Mouse (Mus musculus) lung, postnatal 36 days (tissue): ENCODE data around the gene Jade1.

Experiments used
- DNase-seq: peaks from one replicate; pipeline ENCODE4 v3.0.0; 2022; ENCODE audit warnings: mixed read lengths

Jade1 gene

DNA sequence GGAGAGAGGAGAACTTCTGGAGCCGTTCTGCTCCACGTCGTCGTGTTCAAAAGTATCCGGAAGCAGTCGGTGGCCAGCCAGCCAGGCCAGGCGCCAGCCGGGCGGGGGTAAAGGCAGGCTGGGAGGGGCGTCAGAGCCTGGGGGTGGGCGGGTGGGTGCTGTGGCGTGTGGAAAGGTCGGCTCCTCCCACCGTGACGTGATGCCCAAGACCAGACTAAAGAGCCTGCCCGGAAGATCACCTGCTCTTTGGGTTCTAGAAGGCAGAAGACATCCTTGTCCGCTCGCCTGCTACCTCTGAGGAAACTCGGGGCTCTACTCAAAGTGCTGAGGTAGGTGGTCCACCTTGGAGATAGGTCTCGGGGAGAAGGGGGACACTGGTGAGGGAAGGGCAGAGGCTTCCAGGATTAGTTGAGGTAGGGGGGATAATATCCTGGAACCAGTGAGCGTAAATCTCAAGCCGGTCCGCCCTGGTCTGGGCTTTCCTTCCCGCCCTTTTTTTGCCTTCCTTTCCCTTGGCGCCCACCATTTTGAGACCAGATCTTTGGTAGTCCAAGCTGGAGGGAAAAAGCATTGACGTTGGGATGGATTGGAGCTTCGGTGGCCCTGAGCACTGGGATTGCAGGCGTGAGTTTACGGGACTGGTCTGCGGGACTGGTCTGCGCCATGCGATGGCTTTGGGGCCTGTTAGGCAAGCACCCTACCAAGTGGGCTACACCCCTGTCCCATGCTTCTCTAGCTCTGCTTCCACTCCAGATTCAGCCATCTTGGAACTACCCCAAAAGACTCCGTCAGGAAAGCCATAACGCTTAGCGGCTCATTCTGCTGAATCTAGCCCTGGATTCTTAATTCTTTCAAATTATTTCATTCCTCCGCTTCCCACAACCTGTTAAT lies at the start of gene Jade1:
TSS of gene Jade1 (plus strand) at position 241 of the 891 bp plus-strand sequence.
- no peak for DNase-seq

DNA sequence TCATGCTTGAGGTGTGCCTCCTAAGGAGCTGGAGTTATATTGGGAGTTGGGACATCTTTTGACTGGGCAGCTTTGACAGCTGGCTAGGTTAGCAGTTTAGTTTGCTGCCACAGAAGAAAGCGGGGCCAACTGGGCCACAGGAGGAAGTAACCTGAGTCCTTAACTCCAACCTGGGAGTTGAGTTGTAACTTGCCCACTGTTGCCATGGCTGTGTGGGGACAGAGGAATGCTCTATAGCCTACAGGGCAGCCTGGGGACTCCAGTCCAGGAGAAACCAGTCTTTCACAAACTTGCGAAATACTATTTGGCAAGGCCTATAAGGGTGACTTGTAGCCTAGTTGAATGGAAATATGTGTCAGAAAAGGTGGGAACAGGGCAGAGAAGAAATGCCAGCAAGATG lies 46.1 kb upstream of the Jade1 start:
- DNase-seq = peak; percentile 81

- DNase-seq = no peak
Measured at GRCm38 (mm10) chr3:41510191-41510590, 45.3 kb upstream of the Jade1 start.

DNA sequence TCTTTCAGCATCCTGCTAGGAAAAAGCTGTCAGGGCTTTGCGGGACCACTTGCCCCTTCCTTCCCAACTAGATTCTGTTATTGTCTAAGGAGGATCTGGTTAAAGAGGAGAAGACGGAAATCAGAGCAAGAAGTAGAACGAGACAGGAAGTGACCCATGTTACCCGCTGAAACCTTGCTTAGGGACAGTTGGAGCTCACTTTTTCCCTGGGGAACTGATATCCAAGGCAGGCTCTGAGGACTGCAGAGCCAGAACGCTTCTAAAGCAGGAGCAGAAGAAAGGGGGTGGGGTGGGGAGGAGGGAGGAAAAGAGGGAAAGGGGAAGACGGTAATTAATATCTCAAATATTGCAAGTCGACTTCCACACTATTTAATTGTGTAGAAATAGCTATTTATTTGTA lies 44.8 kb upstream of the Jade1 start:
- no peak for DNase-seq

DNA sequence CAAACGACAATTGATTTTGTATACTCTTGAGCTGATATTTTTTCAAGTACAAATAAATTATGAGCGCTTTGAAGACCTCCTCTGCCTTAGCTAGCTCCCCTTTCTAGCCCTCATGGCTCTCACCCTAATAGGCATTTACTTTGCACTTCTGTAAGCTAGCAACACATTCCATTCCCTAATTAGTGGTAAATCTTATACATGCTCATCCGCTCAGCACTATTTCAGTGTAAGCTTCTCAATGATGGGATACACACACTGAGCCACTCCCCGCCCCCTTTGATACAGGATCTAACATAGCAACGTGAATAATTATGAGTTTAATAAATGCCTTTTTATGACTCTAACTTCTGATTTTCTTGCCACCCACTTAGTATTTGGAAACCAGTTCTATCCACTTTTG lies 41.5 kb upstream of the Jade1 start:
- DNase-seq = no peak

DNA sequence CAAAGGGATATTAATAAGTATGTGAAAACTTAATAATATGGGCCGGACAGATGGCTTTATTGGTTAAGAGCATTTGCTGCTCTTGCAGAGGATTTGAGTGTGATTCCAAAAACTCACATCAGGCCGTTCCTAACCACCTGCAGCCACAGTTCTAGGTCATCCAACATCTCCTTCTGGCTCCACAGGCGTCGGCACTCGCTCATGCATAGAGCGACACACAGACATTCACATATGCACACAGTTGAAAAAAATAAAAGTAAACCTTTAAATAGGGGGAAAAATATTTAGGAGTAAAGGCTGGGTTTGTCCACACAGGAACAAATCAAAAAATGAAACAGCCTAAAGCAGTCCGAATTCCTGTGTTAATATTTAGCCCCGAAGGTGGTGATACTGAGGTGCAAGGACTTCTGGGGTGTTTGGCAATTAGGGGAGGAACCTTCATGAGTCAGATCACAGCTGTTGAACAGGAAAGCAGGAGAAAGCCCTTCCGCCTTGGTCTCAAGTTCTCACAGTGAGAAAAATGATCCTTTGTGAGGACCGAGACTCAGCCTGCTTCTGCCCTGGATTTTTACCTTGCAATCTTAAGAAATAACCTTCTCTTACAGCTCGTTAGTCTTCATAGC lies 40.7 kb upstream of the Jade1 start:
- DNase-seq = peak; percentile 15

GRCm38 (mm10) chr3:41516961-41517518 lies 38.5 kb upstream of the Jade1 start:
- DNase-seq = no peak

DNA sequence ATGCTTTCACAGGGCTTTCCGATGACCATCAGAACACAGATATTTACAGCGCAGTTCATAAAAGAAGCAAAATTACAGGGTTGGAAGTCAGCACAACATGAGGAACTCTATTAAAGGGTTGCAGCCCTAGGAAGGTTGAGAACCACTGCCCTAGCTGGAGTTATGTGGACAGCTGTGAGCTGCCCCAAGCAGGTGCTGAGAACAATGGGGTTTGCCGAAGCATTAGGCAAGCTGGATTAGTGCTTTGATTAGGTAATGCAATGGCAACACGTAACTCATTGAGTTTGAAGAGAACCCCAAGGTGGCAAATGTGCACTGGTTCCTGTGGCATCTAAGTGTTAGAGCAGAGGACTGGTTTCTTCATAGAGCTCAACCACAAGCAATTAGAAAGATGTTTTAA lies 34.6 kb upstream of the Jade1 start:
- DNase-seq = no peak

DNA sequence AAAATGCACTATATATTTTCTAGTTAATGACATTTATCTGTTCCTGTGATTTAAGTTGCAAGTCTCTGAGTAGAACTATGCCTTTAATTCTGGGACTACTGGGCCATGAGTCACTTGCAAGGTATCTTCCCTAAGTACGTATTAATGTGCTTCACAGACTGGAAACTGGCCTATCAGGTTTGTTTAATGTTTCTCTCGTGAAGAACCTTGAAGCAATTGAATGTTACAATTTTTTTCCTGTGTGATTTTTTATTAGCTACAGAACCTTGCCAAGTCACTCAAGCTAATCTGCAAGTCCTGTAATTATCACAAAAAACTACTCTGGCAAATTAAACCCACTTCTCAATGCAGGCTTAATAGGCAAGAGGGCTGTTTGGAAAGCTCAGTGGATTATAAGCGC lies 33.8 kb upstream of the Jade1 start:
- DNase-seq = peak; percentile 41

DNA sequence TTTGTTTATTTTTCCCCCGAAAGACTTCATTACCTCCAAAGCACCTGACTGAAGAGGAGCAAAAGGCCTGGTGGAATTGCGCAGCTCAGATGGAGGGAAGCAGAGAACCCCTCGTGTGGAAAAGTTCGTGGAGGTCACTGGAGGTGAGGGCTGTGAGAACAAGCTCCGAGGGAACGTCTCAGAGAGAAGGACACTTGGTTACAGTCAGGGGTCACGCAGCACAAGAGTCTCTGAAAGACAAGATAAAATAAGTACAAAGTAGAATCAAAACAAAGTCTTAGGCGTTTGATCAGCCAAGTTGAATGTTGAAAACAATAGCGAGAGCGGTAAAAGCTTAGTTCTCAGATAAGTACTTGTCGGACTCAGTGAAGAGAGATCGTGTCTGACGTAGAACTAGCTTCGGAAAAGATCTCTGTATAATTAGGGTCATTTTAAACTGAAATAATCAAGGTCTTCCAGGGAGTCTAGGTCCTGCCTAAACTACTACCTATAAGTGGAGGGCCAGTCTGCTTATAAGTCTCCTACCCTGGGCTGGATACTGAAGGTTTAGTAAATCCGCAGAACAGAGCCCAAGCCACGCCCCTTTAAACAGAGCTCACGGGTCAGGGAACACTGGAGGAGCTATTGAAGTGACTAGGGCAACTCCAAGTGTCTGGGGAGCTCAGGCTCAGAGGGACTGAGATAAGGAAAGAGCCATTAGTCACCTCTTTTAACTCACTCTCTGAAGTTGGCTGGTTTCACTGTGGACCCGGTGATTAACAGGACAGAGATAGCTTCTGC lies 33.1 kb upstream of the Jade1 start:
- DNase-seq = peak; percentile 82

GRCm38 (mm10) chr3:41523006-41523375 lies 32.5 kb upstream of the Jade1 start:
- DNase-seq = peak; percentile 11

DNA sequence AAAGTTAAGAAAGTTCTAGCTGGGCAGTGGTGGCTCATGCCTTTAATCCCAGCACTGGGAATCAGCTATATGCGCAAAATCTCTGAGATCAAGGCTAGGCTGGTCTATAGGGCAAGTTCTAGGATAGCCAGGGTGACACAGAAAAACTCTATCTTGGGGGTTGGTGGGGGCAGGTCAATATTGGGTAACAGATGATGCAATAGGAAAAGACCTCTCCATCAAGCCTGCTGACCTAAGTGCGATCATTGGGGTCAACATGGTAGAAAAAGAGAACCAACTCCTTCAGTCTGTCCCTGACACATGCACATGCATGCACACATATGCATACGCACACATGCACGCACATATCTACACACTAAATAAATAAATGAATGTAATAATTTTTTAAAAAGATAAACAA lies 32.1 kb upstream of the Jade1 start:
- no peak for DNase-seq

- no peak for DNase-seq
Measured at GRCm38 (mm10) chr3:41528291-41528969, 27.1 kb upstream of the Jade1 start.

- no peak for DNase-seq
Measured at GRCm38 (mm10) chr3:41530156-41530555, 25.4 kb upstream of the Jade1 start.

- DNase-seq = no peak
Measured at GRCm38 (mm10) chr3:41531541-41531940, 24.0 kb upstream of the Jade1 start.

DNA sequence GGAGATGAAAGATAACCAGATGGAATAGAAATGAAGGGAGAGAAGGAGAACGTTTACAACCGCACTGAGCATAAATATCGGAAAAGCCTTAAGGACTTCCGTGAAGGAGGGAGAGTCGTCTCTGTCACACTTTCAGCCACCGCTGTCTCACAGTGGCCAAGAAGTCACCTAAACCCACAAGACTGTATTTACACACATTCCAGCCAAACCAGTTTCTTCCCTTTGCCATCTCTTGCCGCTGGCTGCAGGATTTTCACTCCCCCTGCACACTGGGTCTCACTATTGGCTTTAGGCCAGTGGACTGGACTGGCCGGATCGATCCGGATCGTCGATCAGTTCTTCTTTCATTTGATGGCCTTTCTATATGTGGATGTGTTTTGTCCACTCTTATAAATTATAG lies 23.4 kb upstream of the Jade1 start:
- no peak for DNase-seq

GRCm38 (mm10) chr3:41533660-41534059 lies 21.9 kb upstream of the Jade1 start:
- no peak for DNase-seq

DNA sequence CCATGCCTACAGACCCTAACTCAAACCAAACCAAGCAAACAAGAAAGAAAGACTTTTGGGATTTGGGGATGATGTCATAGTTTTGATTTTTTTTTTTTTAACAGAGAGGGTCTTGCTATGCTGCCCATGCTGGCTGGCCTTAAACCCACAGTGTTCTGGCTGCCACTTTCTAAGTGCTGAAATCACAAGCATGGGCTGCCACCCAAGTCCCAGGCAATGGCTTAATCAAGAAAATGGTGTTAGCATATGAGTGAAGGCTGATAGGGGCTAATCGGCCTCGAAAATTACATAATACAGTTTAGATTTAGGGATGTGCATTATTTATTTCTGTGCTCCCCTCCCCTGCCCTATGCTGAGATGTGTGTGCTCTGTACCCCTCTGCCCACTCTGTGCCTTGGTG lies 17.6 kb upstream of the Jade1 start:
- DNase-seq = no peak

DNA sequence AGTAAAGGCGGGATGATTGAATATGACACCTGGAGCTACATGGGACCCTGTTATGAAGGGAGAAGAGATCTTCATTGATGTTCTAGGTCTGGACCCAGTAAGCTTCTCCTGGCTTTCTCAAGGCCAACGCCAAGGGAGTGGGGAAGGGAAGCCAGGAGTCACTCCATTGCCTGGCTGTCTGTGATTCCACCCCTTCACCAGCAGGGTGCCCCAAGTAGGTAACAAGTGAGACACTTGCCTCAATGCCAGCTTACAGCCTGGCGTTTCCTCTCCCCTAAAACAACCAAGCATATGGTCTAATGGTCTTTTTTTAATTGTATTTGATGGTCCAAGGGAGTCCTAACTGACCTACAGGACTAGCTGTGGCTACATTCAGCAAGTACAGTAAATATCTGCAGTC lies 14.2 kb upstream of the Jade1 start:
- DNase-seq = peak; percentile 26

DNA sequence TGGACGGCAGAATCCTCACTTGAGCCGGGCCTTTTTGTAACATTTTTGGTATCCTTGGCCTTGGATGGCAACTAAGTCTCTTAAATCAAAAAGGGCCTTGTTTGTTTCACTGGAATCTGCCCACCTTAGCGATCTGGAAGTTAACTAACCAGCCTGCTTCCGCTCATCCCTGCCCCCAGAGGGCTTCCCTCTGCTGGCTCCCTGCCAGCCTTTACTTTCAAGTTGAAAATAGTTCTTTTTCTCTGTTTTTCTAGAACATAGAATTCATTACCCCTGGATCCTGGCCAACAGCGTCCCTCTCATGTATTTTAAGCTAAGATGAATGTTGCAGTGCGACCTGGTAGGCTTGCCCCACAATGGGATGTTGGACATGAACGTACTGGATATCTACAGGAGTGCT lies 11.1 kb upstream of the Jade1 start:
- DNase-seq = no peak

DNA sequence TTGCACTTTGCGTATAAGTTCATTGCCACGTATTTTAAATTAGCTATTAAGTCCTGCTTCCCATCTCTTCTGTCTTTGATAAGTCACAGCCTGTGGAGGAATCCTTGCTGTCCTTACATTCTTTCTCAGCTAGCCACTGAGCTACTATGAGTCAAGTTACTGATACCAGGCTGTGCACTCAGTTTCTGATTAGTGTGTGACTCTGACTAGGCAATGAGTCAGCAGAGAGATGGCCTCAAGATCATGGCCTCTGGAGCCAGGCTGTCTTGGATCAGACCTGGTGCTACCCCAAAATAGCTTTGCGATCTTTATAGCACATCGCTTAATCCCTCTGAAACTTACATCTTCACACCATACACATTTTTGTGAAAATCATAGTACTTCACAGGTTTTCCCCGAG lies 8.2 kb upstream of the Jade1 start:
- no peak for DNase-seq

- DNase-seq = no peak
Measured at GRCm38 (mm10) chr3:41548238-41548637, 7.3 kb upstream of the Jade1 start.

DNA sequence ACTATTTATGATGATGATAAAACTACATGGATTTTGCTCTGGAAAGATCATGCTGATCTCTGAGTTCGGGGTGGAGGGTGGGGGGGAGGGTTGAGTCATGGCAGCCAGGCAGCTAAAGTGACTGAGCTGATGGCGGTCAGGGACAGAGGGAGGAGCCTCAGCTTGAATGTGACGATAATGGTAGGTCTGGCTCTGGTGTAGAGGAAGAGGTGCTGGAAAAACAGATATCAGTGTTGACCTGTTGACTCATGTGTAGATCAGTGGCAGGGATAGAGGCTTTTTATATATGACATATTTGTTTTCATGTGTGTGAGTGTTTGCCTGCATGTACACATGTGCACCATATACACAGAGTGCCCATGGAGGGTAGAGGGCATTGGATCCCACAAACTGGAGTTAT lies 3.9 kb upstream of the Jade1 start:
- DNase-seq = no peak
